Mouse (Mus musculus) midbrain, embryonic 10.5 days (tissue): ENCODE measurements around the gene Olfr130. TPM values are rescaled to one million over a fixed set of nuclear protein-coding genes. Genes with fewer than 3 reads are reported as not detected.

Source experiments
- DNase-seq: peaks from one replicate; pipeline ENCODE4 v3.0.0-alpha.2; 2017; ENCODE audit warnings: low spot score
- H3K27ac ChIP-seq: fragments of 300-500 bp; sonication (generic); replicated peaks from 2 replicates; pipeline ENCODE4 v1.5.1; 2016; ENCODE audit warnings: mild to moderate bottlenecking
- H3K27me3 ChIP-seq: fragments of 300-500 bp; sonication (generic); 2 replicates; pipeline ENCODE4 v1.6.1; 2016; ENCODE audit warnings: low read depth, mild to moderate bottlenecking; ENCODE audit not compliant: poor library complexity, severe bottlenecking
- H3K36me3 ChIP-seq: fragments of 300-500 bp; sonication (generic); 2 replicates; pipeline ENCODE4 v1.6.1; 2016; ENCODE audit warnings: mild to moderate bottlenecking, moderate library complexity
- H3K4me1 ChIP-seq: fragments of 300-500 bp; sonication (generic); 2 replicates; pipeline ENCODE4 v1.6.1; 2016
- H3K4me3 ChIP-seq: fragments of 300-500 bp; sonication (generic); 2 replicates; pipeline ENCODE4 v1.5.1; 2016; ENCODE audit warnings: mild to moderate bottlenecking, moderate library complexity
- H3K9me3 ChIP-seq: fragments of 300-500 bp; sonication (generic); replicated peaks from 2 replicates; pipeline ENCODE4 v1.6.1; 2016; ENCODE audit warnings: mild to moderate bottlenecking
- WGBS: fragments of 180-500 bp; shearing (Covaris S2); methylation state at CpG from one replicate; pipeline ENCODE4 v1.1.7; 2016; 5-methylcytosine and 5-hydroxymethylcytosine counted together
- polyA plus RNA-seq: library from polyadenylated mRNA; unstranded; fragments of >200 nt; fragmentation: Nextera tagmentation; extraction: Ambion mirVana; gene quantifications from 2 replicates; pipeline ENCODE4 v1.2.1, GENCODE M21; 2016

Olfr130 gene
- not detected in 2 replicates for polyA plus RNA-seq

DNA sequence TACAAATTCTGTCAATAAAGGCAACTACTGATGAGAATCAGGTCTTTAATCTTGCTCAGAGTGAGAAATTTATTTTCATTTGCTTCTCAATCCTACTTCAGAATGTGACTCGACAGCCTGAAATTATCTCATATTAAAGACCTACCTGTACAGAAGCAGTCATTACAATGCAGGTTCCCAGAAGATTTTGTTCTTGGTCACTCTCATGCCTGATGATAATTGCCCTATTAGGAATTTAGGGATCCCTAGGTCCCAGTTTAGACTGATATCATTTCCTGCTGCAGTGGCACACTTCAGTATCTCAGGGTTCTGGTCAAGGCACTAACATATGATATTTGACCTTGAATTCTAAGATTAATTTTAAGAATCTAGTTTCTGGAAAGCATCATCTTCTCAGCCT is at the start of gene Olfr130:
Olfr130 (plus strand) TSS at position 301 of the 400 bp plus-strand sequence.
- no peaks in the 10 kb centered on the region for H3K36me3 ChIP-seq
- H3K4me3 ChIP-seq, result no peak within 1 kb of the TSS
- no peak within 1 kb of the TSS for H3K27ac ChIP-seq
- no peaks in the 10 kb centered on the region for H3K9me3 ChIP-seq
- DNase-seq, result no peak
- no peaks in the 10 kb centered on the region for H3K4me1 ChIP-seq
- H3K27me3 ChIP-seq, result no peaks in the 10 kb centered on the region
- 94% methylated on average over 1 of the region's 1 CpGs for WGBS

DNA sequence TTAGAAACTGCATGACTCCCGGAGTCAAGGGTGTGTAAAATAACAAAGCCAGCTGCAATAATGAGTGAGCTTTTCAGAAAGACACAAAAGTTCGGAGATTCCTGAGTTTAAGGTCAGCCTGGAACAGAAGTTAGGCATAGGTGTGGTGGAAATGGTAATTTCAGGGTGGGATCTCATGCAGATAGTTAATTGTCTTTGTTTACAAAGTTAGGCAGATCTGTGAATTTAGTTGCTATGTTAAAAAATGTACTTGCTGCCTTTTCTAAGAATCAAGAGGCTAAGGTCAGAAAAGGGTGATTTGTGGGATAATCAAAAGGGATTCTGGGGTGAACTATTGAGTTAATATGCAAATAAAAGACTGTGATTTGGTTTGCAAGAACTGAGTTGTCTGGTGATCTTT is 47.4 kb upstream of the Olfr130 start:
- 86% methylated on average over 2 of the region's 2 CpGs for WGBS
- H3K27ac ChIP-seq, result no peak overlapping the region
- H3K36me3 ChIP-seq, result no peaks in the 10 kb centered on the region
- no peak overlapping the region for H3K4me3 ChIP-seq
- no peak for DNase-seq
- H3K9me3 ChIP-seq, result no peaks in the 10 kb centered on the region
- no peaks in the 10 kb centered on the region for H3K27me3 ChIP-seq
- H3K4me1 ChIP-seq, result no peaks in the 10 kb centered on the region

DNA sequence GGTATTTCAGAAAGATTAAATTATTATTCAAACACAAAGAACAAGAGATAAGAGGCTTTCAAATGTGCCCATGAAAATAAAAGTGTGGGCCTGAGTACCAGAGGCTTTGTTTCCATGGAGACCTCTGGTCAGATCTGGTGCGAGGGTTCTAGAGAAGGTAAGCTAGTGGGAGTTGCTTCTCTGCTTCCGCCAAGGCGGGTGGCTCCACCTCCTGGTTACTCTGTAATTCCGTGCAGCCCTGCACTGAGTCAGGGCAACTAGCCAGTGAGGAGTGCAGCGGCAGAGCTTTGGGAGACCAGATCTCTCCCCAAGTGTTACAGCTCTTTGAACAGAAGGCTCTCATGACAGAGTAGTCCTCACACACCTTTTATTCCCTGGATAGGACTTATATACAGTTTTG is 37.4 kb upstream of the Olfr130 start:
- Histone ChIP-seq H3K4me3 (no peak overlapping the region), H3K4me1 (no peaks in the 10 kb centered on the region), H3K27me3 (no peaks in the 10 kb centered on the region), H3K27ac (no peak overlapping the region), H3K9me3 (no peaks in the 10 kb centered on the region), H3K36me3 (no peaks in the 10 kb centered on the region)
- WGBS, result 34% methylated on average over 5 of the region's 5 CpGs
- no peak for DNase-seq

DNA sequence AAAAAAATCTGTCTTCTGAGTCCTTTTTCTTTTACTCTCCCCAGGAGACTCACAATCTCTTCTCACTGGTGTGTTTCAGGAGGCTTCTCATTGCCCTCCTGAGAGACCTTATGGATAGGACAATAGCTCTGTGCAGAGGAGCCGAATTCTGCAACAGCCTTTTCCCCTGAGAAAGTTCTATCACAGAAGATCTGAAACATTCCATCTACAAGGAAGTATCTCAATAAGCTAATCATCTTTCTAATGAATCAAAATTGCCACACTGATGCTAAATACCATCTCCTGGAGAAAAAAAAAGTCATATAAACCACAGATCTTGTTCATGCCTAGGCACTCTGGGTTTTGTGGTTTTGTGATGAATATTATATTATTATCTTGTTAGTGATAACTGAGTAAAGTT is 3.7 kb upstream of the Olfr130 start, which contains the start of gene Olfr129:
Olfr129 (minus strand) TSS at position 101 of the 400 bp plus-strand sequence.
- Histone ChIP-seq H3K4me1 (no peaks in the 10 kb centered on the region), H3K4me3 (no peak within 1 kb of the TSS), H3K36me3 (no peaks in the 10 kb centered on the region), H3K27me3 (no peaks in the 10 kb centered on the region), H3K9me3 (no peaks in the 10 kb centered on the region), H3K27ac (no peak within 1 kb of the TSS)
- WGBS, result 69% methylated on average over 1 of the region's 1 CpGs
- DNase-seq, result no peak

DNA sequence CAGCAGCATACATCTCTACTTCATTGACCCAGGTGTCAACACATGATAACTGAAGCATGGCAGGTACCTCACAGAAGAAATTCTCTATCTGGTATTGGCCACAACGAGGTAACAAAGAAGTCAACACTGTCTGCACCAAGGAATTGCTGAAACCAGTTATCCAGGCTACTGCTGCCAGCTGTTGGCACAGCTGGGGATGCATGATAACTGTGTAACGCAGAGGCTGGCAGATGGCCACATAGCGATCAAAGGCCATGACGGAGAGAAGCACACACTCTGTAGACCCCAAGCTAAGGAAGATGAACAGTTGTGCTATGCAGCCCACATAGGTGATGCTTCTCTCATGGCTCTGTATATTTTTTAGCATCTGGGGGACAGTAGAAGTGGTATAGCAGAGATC is 18.6 kb downstream of the Olfr130 start:
- H3K36me3 ChIP-seq, result no peaks in the 10 kb centered on the region
- no peaks in the 10 kb centered on the region; the same call in 1 of the 2 replicates for H3K9me3 ChIP-seq
- no peak overlapping the region for H3K27ac ChIP-seq
- WGBS, result 94% methylated on average over 4 of the region's 4 CpGs
- no peak overlapping the region for H3K4me3 ChIP-seq
- H3K4me1 ChIP-seq, result no peaks in the 10 kb centered on the region
- DNase-seq, result no peak
- no peaks in the 10 kb centered on the region for H3K27me3 ChIP-seq

DNA sequence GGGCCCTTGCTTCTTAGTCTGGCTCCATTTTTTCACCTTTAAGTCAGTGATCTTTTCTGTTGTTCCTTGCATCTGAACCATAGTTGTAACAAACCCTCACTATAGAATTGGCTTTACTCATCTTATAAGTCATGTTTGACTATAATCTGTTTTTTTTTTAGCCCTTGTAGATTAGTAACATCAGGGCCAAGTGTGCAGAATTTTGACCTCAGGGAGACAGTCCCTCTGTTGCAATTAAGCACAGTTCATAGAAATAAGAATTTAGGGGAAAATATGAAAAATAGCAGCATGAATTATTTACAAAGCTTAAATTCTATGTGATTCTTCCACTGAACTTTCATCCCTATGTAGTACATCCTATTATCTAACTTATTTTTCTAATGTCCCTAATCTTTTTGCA is 24.9 kb downstream of the Olfr130 start, which contains the start of gene Olfr131:
Olfr131 (minus strand) TSS at position 101 of the 400 bp plus-strand sequence.
- Histone ChIP-seq H3K27ac (no peak within 1 kb of the TSS), H3K4me1 (no peaks in the 10 kb centered on the region), H3K27me3 (no peaks in the 10 kb centered on the region), H3K36me3 (no peaks in the 10 kb centered on the region), H3K4me3 (no peak within 1 kb of the TSS), H3K9me3 (no peaks in the 10 kb centered on the region)
- no peak for DNase-seq

Other genes starting within 250 kb of the Olfr130 start
- gene Olfr125, start 231.0 kb upstream of the Olfr130 start, polyA plus RNA-seq, result not detected in 2 replicates
- not detected in 2 replicates for gene Olfr126, start 216.4 kb upstream of the Olfr130 start, polyA plus RNA-seq
- gene Olfr127, start 163.5 kb upstream of the Olfr130 start, polyA plus RNA-seq, result not detected in 2 replicates
- gene Olfr128, start 143.4 kb upstream of the Olfr130 start, polyA plus RNA-seq, result not detected in 2 replicates
- not detected in 2 replicates for gene Olfr761, start 110.8 kb upstream of the Olfr130 start, polyA plus RNA-seq
- gene Olfr129, start 3.8 kb upstream of the Olfr130 start, polyA plus RNA-seq, result not detected in 2 replicates
- not detected in 2 replicates for gene Olfr131, start 24.8 kb downstream of the Olfr130 start, polyA plus RNA-seq
- not detected in 2 replicates for gene Olfr132, start 70.6 kb downstream of the Olfr130 start, polyA plus RNA-seq
- not detected in 2 replicates for gene Olfr133, start 81.4 kb downstream of the Olfr130 start, polyA plus RNA-seq
- gene Olfr134, start 107.5 kb downstream of the Olfr130 start, polyA plus RNA-seq, result not detected in 2 replicates
- gene Olfr135, start 140.4 kb downstream of the Olfr130 start, polyA plus RNA-seq, result not detected in 2 replicates
- not detected in 2 replicates for gene Olfr138, start 197.1 kb downstream of the Olfr130 start, polyA plus RNA-seq
- gene Olfr137, start 243.6 kb downstream of the Olfr130 start, polyA plus RNA-seq, result not detected in 2 replicates